Mouse (Mus musculus) right cerebral cortex, adult 18-20 months (tissue): ENCODE results near the gene Gsg1.

Source experiments
- DNase-seq: peaks from one replicate; pipeline ENCODE4 v3.0.0; 2022; ENCODE audit warnings: mixed read lengths

Gsg1 gene

GRCm38 (mm10) chr6:135254153-135254552, at the start of gene Gsg1:
Gene Gsg1 (minus strand): TSS chr6:135254351.
- DNase-seq = no peak

- DNase-seq = no peak
Measured at GRCm38 (mm10) chr6:135302421-135303125, 48.4 kb upstream of the Gsg1 start.

- DNase-seq = no peak
Measured at GRCm38 (mm10) chr6:135300469-135300868, 46.3 kb upstream of the Gsg1 start.

- no peak for DNase-seq
Measured at GRCm38 (mm10) chr6:135299024-135299550, 44.9 kb upstream of the Gsg1 start.

GRCm38 (mm10) chr6:135297570-135297969, 43.4 kb upstream of the Gsg1 start:
- no peak for DNase-seq

- DNase-seq = no peak
Measured at GRCm38 (mm10) chr6:135296267-135296666, 42.1 kb upstream of the Gsg1 start.

- no peak for DNase-seq
Measured at GRCm38 (mm10) chr6:135295082-135295861, 41.1 kb upstream of the Gsg1 start.

DNA sequence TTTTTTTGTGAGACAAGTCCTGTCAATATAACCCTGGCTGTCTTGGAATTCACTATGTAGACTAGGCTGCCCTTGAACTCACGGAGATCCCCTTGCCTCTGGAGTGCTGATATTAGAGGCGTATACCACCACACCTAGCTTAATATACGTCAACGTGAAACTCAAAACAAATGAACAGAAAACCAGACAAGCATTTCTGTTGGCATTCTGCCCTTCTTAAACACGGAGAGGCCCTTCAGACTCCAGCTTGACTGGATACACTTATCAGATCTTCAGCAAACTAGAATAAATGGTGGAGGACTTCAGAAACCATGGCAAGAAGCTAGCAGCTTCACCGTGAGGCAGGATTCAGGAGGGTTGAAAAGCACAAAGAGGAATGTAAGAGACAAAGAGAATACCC, 40.0 kb upstream of the Gsg1 start:
- no peak for DNase-seq

DNA sequence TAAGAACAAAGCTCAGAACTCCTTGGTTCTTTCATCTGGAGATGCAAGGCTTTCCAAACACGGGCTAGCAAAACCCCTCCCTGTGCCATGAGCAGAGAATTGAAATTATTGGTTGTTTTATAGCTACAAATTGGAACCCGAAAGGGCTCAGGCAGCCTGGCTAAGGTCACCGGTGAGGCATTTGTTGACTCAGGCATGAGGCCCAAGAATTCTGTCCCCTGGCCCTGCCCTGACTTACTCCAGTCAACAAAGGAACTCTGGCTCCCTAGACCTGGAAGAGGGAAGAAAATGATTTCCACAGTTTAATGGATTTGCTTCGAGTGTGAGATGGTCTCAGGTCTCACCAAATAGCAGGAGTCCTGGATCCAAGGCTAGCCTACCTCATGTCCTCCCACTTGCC, 38.2 kb upstream of the Gsg1 start:
- DNase-seq = no peak

- DNase-seq = no peak
Measured at GRCm38 (mm10) chr6:135279856-135280255, 25.7 kb upstream of the Gsg1 start.

- DNase-seq = no peak
Measured at GRCm38 (mm10) chr6:135279286-135279685, 25.1 kb upstream of the Gsg1 start.

DNA sequence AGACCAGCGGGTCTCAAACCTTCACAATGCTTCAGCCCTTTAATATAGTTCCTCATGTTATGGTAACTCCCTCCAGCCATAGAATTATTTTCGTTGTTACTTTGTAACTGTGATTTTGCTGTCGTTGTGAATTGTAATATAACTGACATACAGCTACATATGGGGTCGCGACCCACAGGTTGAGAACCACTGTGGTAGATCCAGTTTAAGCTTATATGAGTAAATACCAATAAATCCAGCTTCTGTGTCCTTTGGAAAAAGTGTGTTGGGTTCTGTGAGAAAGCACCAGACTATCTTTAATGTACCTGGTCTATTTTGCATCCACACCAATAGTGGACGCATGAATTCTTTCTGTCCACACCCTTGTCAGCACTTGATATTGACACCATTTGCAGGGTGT, 24.2 kb upstream of the Gsg1 start:
- DNase-seq = no peak

- DNase-seq = no peak
Measured at GRCm38 (mm10) chr6:135276474-135277295, 22.5 kb upstream of the Gsg1 start.

GRCm38 (mm10) chr6:135275231-135275630, 21.1 kb upstream of the Gsg1 start:
- DNase-seq = no peak

DNA sequence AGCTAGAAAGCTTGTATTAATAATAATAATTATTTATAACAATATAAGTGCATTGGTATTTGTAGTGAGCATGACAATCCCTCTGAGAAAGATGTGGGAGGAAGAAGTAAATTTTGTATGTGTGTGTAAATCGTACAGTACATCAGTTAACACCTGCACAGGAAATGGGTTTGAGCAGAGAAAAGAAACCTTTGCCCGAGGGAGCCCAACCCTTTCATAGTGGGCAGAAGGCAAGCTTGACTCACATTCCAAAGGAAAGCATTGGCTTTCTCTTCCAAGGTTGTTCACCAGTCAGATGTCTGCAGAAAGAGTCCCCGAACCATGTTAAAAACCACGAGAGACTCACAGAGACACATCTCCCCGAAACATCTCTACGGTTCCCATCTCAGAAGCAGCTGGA, 18.9 kb upstream of the Gsg1 start:
- DNase-seq = no peak

- no peak for DNase-seq
Measured at GRCm38 (mm10) chr6:135271761-135272160, 17.6 kb upstream of the Gsg1 start.

DNA sequence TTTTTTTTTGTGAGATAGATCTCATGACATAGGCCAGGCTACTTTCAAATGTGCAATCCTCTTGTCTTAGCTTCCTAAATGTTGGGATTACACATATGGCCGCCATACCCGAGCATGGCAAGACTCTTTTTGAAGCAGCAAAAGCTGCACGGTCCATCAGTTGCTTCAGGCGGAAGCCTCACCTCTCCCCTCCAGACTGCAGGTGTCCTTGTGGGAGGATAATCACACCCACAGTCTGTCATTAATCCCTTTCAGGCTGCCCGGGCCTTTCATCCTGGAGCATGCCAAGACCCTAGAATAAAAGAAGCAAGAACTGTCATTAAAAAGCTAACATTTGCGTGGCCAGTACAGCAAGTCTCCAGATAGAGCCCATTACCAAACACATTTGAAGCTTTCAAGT, 15.5 kb upstream of the Gsg1 start:
- no peak for DNase-seq

DNA sequence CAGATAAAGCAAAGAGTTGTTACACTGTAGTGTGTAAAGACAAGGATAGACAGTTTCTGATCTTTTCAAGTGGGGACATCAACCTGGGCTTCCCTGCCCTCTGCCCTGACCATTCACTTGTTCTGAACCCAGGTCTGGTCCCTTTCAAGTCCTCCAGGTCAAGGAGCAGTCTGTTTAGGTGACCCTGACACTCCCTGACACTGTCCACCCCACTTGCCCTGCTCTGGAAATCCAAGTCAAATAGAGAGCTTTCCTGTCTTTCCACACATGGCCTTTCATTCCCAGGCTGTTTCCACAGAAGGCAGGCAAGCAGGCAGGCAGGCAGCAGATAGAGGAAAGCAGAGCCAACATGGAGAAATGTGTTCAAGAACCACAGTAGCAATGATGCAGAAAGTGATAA, 14.2 kb upstream of the Gsg1 start:
- DNase-seq = no peak

- DNase-seq = no peak
Measured at GRCm38 (mm10) chr6:135267221-135267620, 13.1 kb upstream of the Gsg1 start.

GRCm38 (mm10) chr6:135266056-135266455, 11.9 kb upstream of the Gsg1 start:
- no peak for DNase-seq

DNA sequence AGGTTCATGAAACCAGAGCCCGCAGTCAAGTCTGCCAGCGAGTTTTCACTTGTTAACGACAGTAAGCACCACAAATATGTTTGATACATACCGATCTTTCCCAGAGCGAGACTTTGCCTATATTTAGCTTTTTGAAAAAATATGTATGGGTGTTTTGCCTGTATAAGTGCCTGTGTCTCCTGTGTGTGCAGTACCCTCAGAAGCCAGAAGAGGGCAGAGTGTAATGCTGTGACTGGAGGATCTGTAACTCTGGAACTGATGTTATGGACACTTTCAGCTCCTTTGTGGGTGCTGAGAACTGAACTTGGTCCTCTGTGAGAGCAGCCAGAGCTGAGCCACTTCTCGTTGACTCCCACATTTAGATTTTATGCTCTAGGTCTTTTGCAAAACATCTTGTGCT, 10.0 kb upstream of the Gsg1 start:
- DNase-seq = no peak

GRCm38 (mm10) chr6:135262565-135262964, 8.4 kb upstream of the Gsg1 start:
- no peak for DNase-seq

GRCm38 (mm10) chr6:135261124-135261523, 7.0 kb upstream of the Gsg1 start:
- no peak for DNase-seq
